Mouse (Mus musculus) intestine, embryonic 14.5 days (tissue): ENCODE data around the gene Inpp5e. TPM values are rescaled to one million over a fixed set of nuclear protein-coding genes. Genes with fewer than 3 reads are reported as not detected.

Experiments used
- ATAC-seq: fragments of 200-750 bp; cut with Nextera tagmentation; replicated peaks from 2 replicates; pipeline ENCODE4 v1.8.0; 2017; ENCODE audit warnings: low read depth, moderate number of reproducible peaks, moderate TSS enrichment, moderate library complexity; ENCODE audit not compliant: low FRiP score, low TSS enrichment
- DNase-seq: peaks from one replicate; pipeline ENCODE4 v3.0.0-alpha.2; 2018; ENCODE audit warnings: low spot score
- H3K27ac ChIP-seq: fragments of 300-500 bp; sonication (generic); 2 replicates; pipeline ENCODE4 v1.5.1; 2014; ENCODE audit warnings: low read depth, mild to moderate bottlenecking, control low read depth
- H3K27me3 ChIP-seq: fragments of 300-500 bp; sonication (generic); replicated peaks from 2 replicates; pipeline ENCODE4 v1.6.1; 2014; ENCODE audit warnings: low read length, control low read depth; ENCODE audit not compliant: control insufficient read depth, insufficient read depth
- H3K36me3 ChIP-seq: fragments of 300-500 bp; sonication (generic); 2 replicates; pipeline ENCODE4 v1.6.1; 2014; ENCODE audit warnings: low read length, control low read depth; ENCODE audit not compliant: control insufficient read depth, insufficient read depth
- H3K4me1 ChIP-seq: fragments of 300-500 bp; sonication (generic); replicated peaks from 2 replicates; pipeline ENCODE4 v1.6.1; 2014; ENCODE audit warnings: low read length, control low read depth, mixed read lengths; ENCODE audit not compliant: control insufficient read depth, insufficient read depth
- H3K4me2 ChIP-seq: fragments of 300-500 bp; sonication (generic); 2 replicates; pipeline ENCODE4 v1.6.1; 2014; ENCODE audit warnings: low read length
- H3K4me3 ChIP-seq: fragments of 300-500 bp; sonication (generic); 2 replicates; pipeline ENCODE4 v1.5.1; 2014; ENCODE audit warnings: low read depth, low read length, control low read depth, mixed read lengths
- H3K9ac ChIP-seq: fragments of 300-500 bp; sonication (generic); 2 replicates; pipeline ENCODE4 v1.6.1; 2014; ENCODE audit warnings: mild to moderate bottlenecking, low read length
- H3K9me3 ChIP-seq: fragments of 300-500 bp; sonication (generic); 2 replicates; pipeline ENCODE4 v1.6.1; 2016; ENCODE audit warnings: low read length, control low read depth; ENCODE audit not compliant: control insufficient read depth
- WGBS: fragments of 180-500 bp; shearing (Covaris S2); extraction: QIAGEN DNeasy Blood & Tissue Kit; methylation state at CpG from one replicate; pipeline ENCODE4 v1.1.7; 2014; 5-methylcytosine and 5-hydroxymethylcytosine counted together
- polyA plus RNA-seq: library from polyadenylated mRNA; unstranded; fragments of >200 nt; fragmentation: Nextera tagmentation; extraction: Ambion mirVana; gene quantifications from 2 replicates; pipeline ENCODE4 v1.2.1, GENCODE M21; 2014

The Inpp5e gene
- polyA plus RNA-seq, 1 experiment from 2014 or later, result 18.4 TPM

DNA sequence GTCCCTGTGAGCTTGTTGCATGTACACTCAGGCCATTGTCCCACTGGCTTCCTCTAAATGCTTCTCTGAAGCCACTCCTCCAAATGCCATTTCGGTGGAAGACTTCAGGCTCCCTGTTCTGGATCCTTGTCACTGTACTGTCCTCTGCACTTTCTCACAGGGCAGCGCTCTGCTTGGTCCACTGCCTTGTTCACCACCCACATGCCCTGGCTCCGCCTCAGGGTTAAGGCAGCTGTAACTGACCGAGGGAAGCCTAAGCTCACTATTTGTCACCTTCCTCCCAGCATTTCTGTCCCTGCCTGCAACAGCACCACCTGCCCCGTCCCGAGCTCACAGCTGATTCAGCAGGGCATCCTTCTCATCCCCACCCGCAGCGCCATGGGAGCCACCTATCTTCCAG is 5.7 kb downstream of the Inpp5e start:
- no peak for DNase-seq

DNA sequence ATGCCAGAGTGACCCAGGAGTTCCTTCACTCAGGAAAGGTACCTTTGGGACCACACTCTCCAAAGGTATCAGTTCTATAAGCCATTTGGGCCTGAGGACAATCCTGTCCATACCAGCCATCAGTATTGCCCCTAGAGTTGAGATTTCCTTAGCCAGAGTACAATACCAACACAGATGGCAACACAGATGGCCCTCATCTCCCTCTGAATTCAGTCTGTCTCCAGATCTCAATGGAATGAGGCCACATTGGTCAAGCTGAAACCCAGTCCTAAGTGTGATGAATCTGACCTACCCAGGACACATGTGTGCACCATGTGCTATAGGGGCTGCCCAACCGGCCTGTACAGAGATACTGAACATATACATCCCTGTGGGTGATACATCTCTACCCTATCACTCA is 6.7 kb downstream of the Inpp5e start:
- 83% methylated on average over 1 of the region's 1 CpGs for WGBS
- no peak overlapping the region for H3K4me3 ChIP-seq
- no peak overlapping the region for H3K27ac ChIP-seq
- no peaks in the 10 kb centered on the region for H3K9me3 ChIP-seq
- H3K27me3 ChIP-seq, result no peaks in the 10 kb centered on the region
- H3K4me1 ChIP-seq, result peaks cover 10% of the 10 kb centered on the region
- no peak overlapping the region for H3K9ac ChIP-seq
- no peak overlapping the region for H3K4me2 ChIP-seq
- no peak for ATAC-seq
- no peak for DNase-seq
- H3K36me3 ChIP-seq, result peaks cover 47% of the 10 kb centered on the region

More for the DNA sequence above, 5.7 kb downstream of the Inpp5e start:
- Histone ChIP-seq H3K4me3 (no peak overlapping the region), H3K27ac (no peak overlapping the region), H3K9ac (no peak overlapping the region), H3K4me1 (peaks cover 20% of the 10 kb centered on the region), H3K36me3 (peaks cover 38% of the 10 kb centered on the region), H3K27me3 (no peaks in the 10 kb centered on the region), H3K9me3 (no peaks in the 10 kb centered on the region), H3K4me2 (no peak overlapping the region)
- WGBS, result 69% methylated on average over 8 of the region's 8 CpGs
- ATAC-seq, result no peak

DNA sequence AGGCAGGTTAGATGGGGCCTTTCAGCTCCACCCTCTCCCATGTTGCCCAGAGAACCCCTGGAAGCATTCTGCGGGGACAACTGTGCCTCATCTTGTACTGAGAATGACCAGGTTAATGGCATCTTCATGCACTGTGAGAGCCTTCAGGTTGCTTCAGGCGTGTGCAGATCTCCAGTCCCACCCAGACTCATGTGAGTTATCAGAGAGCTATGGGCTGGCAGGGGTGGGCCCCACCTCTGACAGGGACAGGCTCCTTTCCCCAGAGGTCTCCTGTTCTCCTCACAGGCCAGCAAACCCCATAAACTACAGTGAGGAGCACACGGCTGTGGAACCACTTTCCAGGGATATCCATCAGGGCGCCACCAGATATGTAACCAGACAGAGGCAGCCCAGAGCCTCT is 8.0 kb downstream of the Inpp5e start:
- DNase-seq (no peak), ATAC-seq (no peak)
- no peak overlapping the region for H3K4me2 ChIP-seq
- no peak overlapping the region for H3K27ac ChIP-seq
- no peaks in the 10 kb centered on the region for H3K27me3 ChIP-seq
- no peak overlapping the region for H3K4me3 ChIP-seq
- no peaks in the 10 kb centered on the region for H3K4me1 ChIP-seq
- H3K9ac ChIP-seq, result no peak overlapping the region
- WGBS, result 87% methylated on average over 4 of the region's 4 CpGs
- no peaks in the 10 kb centered on the region for H3K9me3 ChIP-seq
- peaks cover 59% of the 10 kb centered on the region for H3K36me3 ChIP-seq

- Histone ChIP-seq H3K9ac (no peak overlapping the region), H3K4me1 (no peaks in the 10 kb centered on the region), H3K27ac (no peak overlapping the region), H3K36me3 (peaks cover 66% of the 10 kb centered on the region), H3K9me3 (no peaks in the 10 kb centered on the region), H3K27me3 (no peaks in the 10 kb centered on the region), H3K4me2 (no peak overlapping the region), H3K4me3 (no peak overlapping the region)
- DNase-seq (no peak), ATAC-seq (no peak)
- 90% methylated on average over 5 of the region's 5 CpGs for WGBS
Measured at GRCm38 (mm10) chr2:26400296-26400695, 8.7 kb downstream of the Inpp5e start.

GRCm38 (mm10) chr2:26399647-26400046 is 9.4 kb downstream of the Inpp5e start:
- WGBS, result 79% methylated on average over 5 of the region's 5 CpGs
- H3K4me2 ChIP-seq, result no peak overlapping the region
- H3K9ac ChIP-seq, result no peak overlapping the region
- H3K4me3 ChIP-seq, result no peak overlapping the region
- no peak for ATAC-seq
- no peaks in the 10 kb centered on the region for H3K4me1 ChIP-seq
- no peak for DNase-seq
- no peaks in the 10 kb centered on the region for H3K27me3 ChIP-seq
- H3K9me3 ChIP-seq, result no peaks in the 10 kb centered on the region
- peaks cover 73% of the 10 kb centered on the region for H3K36me3 ChIP-seq
- H3K27ac ChIP-seq, result no peak overlapping the region

- peaks cover 80% of the 10 kb centered on the region for H3K36me3 ChIP-seq
Measured at GRCm38 (mm10) chr2:26398978-26399377, 10.0 kb downstream of the Inpp5e start.

GRCm38 (mm10) chr2:26391617-26392016 is 17.4 kb downstream of the Inpp5e start:
- H3K9ac ChIP-seq, result no peak overlapping the region
- DNase-seq, result no peak
- peaks cover 71% of the 10 kb centered on the region for H3K36me3 ChIP-seq
- no peak overlapping the region for H3K4me3 ChIP-seq
- peaks cover 11% of the 10 kb centered on the region for H3K4me1 ChIP-seq
- no peak overlapping the region for H3K4me2 ChIP-seq
- 91% methylated on average over 6 of the region's 6 CpGs for WGBS
- no peak overlapping the region for H3K27ac ChIP-seq
- H3K9me3 ChIP-seq, result no peaks in the 10 kb centered on the region
- no peaks in the 10 kb centered on the region for H3K27me3 ChIP-seq
- ATAC-seq, result no peak

More at GRCm38 (mm10) chr2:26398978-26399377, 10.0 kb downstream of the Inpp5e start:
- ATAC-seq (no peak), DNase-seq (no peak)
- Histone ChIP-seq H3K4me3 (no peak overlapping the region), H3K9me3 (no peaks in the 10 kb centered on the region), H3K4me2 (no peak overlapping the region), H3K27me3 (no peaks in the 10 kb centered on the region), H3K27ac (no peak overlapping the region), H3K4me1 (no peaks in the 10 kb centered on the region), H3K9ac (no peak overlapping the region)
- WGBS, result 89% methylated on average over 8 of the region's 8 CpGs

- ATAC-seq (no peak), DNase-seq (no peak)
- no peak overlapping the region for H3K9ac ChIP-seq
- H3K36me3 ChIP-seq, result peaks cover 71% of the 10 kb centered on the region
- H3K9me3 ChIP-seq, result no peaks in the 10 kb centered on the region
- no peaks in the 10 kb centered on the region for H3K27me3 ChIP-seq
- H3K27ac ChIP-seq, result no peak overlapping the region
- H3K4me2 ChIP-seq, result no peak overlapping the region
- H3K4me3 ChIP-seq, result no peak overlapping the region
- H3K4me1 ChIP-seq, result peaks cover 11% of the 10 kb centered on the region
- 83% methylated on average over 3 of the region's 3 CpGs for WGBS
Measured at GRCm38 (mm10) chr2:26390954-26391353, 18.0 kb downstream of the Inpp5e start.

GRCm38 (mm10) chr2:26389154-26389690 is 19.8 kb downstream of the Inpp5e start, which contains the start of the genes Entr1 and Pmpca:
Entr1 (minus strand) TSS chr2:26389316.
Pmpca (plus strand) TSS chr2:26389339.
- no peaks in the 10 kb centered on the region for H3K27me3 ChIP-seq
- WGBS, result under 1% methylated on average over 57 of the region's 60 CpGs
- ATAC-seq (peak; percentile 86), DNase-seq (peak; percentile 88)
- H3K9me3 ChIP-seq, result no peaks in the 10 kb centered on the region
- H3K27ac ChIP-seq, result peak within 1 kb of the TSS; percentile 47; the same call in 1 of the 2 replicates
- H3K4me1 ChIP-seq, result peaks cover 11% of the 10 kb centered on the region
- H3K4me3 ChIP-seq, result peak within 1 kb of the TSS; percentile 53
- peak within 1 kb of the TSS; percentile 93 for H3K4me2 ChIP-seq
- H3K9ac ChIP-seq, result peak within 1 kb of the TSS; percentile 82
- peaks cover 71% of the 10 kb centered on the region for H3K36me3 ChIP-seq
